Mouse (Mus musculus) E14TG2a.4 (cell line): ENCODE results near the gene Fam102b.

Experiments
- CTCF ChIP-seq: conservative IDR thresholded peaks from 2 replicates; pipeline ENCODE4 v1.5.1; 2014; ENCODE audit warnings: low read length
- NANOG ChIP-seq: IDR thresholded peaks from 2 replicates; pipeline ENCODE4 v1.6.1; 2014; ENCODE audit warnings: borderline replicate concordance, low read length, mixed read lengths
- POU5F1 ChIP-seq: IDR thresholded peaks from 2 replicates; pipeline ENCODE4 v1.6.1; 2014; ENCODE audit warnings: low read length, borderline replicate concordance

- TF ChIP-seq CTCF: no peak
- TF ChIP-seq POU5F1: no peak
- TF ChIP-seq NANOG: no peak
Measured at GRCm38 (mm10) chr3:109029661-109030060, 2.3 kb upstream of the Fam102b start.
